Mouse (Mus musculus) limb, embryonic 14.5 days (tissue): Measurements from ENCODE around the gene Ccpg1os. TPM values are rescaled to one million over a fixed set of nuclear protein-coding genes. Genes with fewer than 3 reads are reported as not detected.

ENCODE experiments used
- ATAC-seq: fragments of 200-750 bp; cut with Nextera tagmentation; 2 replicates; pipeline ENCODE4 v1.8.0; 2017; ENCODE audit warnings: low read depth, moderate number of reproducible peaks, moderate TSS enrichment; ENCODE audit not compliant: low FRiP score
- DNase-seq: peaks from one replicate; pipeline ENCODE4 v3.0.0-alpha.2; 2015; ENCODE audit warnings: low spot score
- H3K27ac ChIP-seq: fragments of 300-500 bp; sonication (generic); replicated peaks from 2 replicates; pipeline ENCODE4 v1.5.1; 2014; ENCODE audit warnings: low read depth, mild to moderate bottlenecking, low read length, moderate library complexity, mixed read lengths
- H3K27me3 ChIP-seq: fragments of 300-500 bp; sonication (generic); 2 replicates; pipeline ENCODE4 v1.6.1; 2014; ENCODE audit warnings: low read length, mixed read lengths; ENCODE audit not compliant: control insufficient read depth, insufficient read depth
- H3K36me3 ChIP-seq: fragments of 300-500 bp; sonication (generic); 2 replicates; pipeline ENCODE4 v1.6.1; 2014; ENCODE audit warnings: mild to moderate bottlenecking, low read length, moderate library complexity, mixed read lengths; ENCODE audit not compliant: control insufficient read depth, insufficient read depth
- H3K4me1 ChIP-seq: fragments of 300-500 bp; sonication (generic); 2 replicates; pipeline ENCODE4 v1.6.1; 2014; ENCODE audit warnings: antibody characterized with exemption, low read length, mixed read lengths; ENCODE audit not compliant: control insufficient read depth, insufficient read depth
- H3K4me2 ChIP-seq: fragments of 300-500 bp; sonication (generic); replicated peaks from 2 replicates; pipeline ENCODE4 v1.6.1; 2014; ENCODE audit warnings: low read depth, mild to moderate bottlenecking, low read length, moderate library complexity; ENCODE audit not compliant: severe bottlenecking
- H3K4me3 ChIP-seq: fragments of 300-500 bp; sonication (generic); replicated peaks from 2 replicates; pipeline ENCODE4 v1.5.1; 2014; ENCODE audit warnings: low read length
- H3K9ac ChIP-seq: fragments of 300-500 bp; sonication (generic); 2 replicates; pipeline ENCODE4 v1.6.1; 2014; ENCODE audit warnings: mild to moderate bottlenecking, low read depth, low read length, moderate library complexity; ENCODE audit not compliant: severe bottlenecking
- H3K9me3 ChIP-seq: fragments of 300-500 bp; sonication (generic); 2 replicates; pipeline ENCODE4 v1.6.1; 2016; ENCODE audit warnings: low read length; ENCODE audit not compliant: control insufficient read depth
- POLR2A ChIP-seq: fragments of 200-500 bp; IDR thresholded peaks from 2 replicates; pipeline ENCODE4 v1.8.0; 2012; ENCODE audit warnings: inconsistent platforms, mild to moderate bottlenecking, moderate library complexity, borderline replicate concordance; ENCODE audit not compliant: insufficient read depth, insufficient read length; ENCODE audit errors: extremely low read depth
- WGBS: fragments of 180-500 bp; shearing (Covaris S2); extraction: QIAGEN DNeasy Blood & Tissue Kit; methylation state at CpG from one replicate; pipeline ENCODE4 v1.1.7; 2014; 5-methylcytosine and 5-hydroxymethylcytosine counted together
- polyA plus RNA-seq, 2 experiments: library from polyadenylated mRNA; depleted of rRNA in 1 of 2; stranded (reverse) in 1 of 2; unstranded in 1 of 2; fragments of >200 nt; fragmentation: Nextera tagmentation in 1 of 2; extraction: Ambion mirVana in 1 of 2; gene quantifications; 2 replicates each; pipeline versions ENCODE4 v1.2.1 to v1.2.3; 2012 to 2014

Gene Ccpg1os
- polyA plus RNA-seq, 2 experiments: 8.8 to 9.9 TPM

DNA sequence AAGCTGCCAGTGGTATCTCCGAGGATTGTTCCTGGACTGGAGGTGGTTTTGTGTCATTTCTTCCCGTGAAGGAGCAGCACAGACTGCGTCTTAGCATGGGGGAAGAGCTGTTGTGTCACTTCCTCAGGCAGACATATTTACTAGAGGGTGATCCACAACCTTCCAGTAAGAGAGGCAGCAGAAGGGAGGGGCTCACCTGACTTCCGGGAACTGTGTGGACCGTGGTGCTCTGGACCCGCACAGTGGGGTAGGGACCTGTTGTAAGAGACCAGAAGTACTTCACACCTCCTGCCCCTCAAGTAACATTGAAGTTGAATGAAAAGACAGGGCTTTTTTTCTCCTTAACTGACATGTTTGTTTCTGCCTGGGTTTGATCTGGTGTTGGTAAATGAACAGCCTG lies 19.9 kb upstream of the Ccpg1os start:
- H3K36me3 ChIP-seq: peaks cover 17% of the 10 kb centered on the region
- H3K9me3 ChIP-seq: no peaks in the 10 kb centered on the region
- 89% methylated on average over 6 of the region's 6 CpGs for WGBS
- DNase-seq (no peak), ATAC-seq (no peak)
- H3K4me1 ChIP-seq: no peaks in the 10 kb centered on the region
- no peak overlapping the region for H3K9ac ChIP-seq
- H3K4me3 ChIP-seq: no peak overlapping the region
- H3K27ac ChIP-seq: no peak overlapping the region
- H3K4me2 ChIP-seq: no peak overlapping the region
- TF ChIP-seq POLR2A: no peak
- no peaks in the 10 kb centered on the region for H3K27me3 ChIP-seq

DNA sequence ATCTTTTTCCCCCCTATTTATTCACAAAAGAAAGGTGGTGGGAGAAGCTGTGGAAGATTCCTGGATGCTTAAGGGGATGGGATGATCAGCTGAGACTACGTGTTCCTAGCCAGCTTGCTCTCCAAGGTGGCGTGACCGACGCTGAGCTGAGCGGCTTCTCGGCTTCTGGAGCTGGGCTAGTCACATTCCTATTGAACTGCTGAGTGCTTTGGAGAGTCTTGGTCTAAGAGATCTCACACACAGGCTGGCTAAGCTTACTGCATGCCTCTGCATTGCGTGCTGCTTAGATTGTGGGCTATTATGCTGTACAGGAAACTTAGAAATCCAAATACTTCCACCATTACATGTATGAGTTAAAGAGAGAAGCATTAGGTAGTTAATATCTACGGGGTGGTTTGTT lies 18.9 kb upstream of the Ccpg1os start:
- H3K4me3 ChIP-seq: no peak overlapping the region
- H3K9ac ChIP-seq: no peak overlapping the region
- 77% methylated on average over 8 of the region's 8 CpGs for WGBS
- H3K36me3 ChIP-seq: peaks cover 13% of the 10 kb centered on the region
- DNase-seq: no peak
- no peaks in the 10 kb centered on the region for H3K4me1 ChIP-seq
- ATAC-seq: no peak
- H3K27me3 ChIP-seq: no peaks in the 10 kb centered on the region
- no peak overlapping the region for H3K27ac ChIP-seq
- no peak for TF ChIP-seq POLR2A
- H3K9me3 ChIP-seq: no peaks in the 10 kb centered on the region
- no peak overlapping the region for H3K4me2 ChIP-seq

DNA sequence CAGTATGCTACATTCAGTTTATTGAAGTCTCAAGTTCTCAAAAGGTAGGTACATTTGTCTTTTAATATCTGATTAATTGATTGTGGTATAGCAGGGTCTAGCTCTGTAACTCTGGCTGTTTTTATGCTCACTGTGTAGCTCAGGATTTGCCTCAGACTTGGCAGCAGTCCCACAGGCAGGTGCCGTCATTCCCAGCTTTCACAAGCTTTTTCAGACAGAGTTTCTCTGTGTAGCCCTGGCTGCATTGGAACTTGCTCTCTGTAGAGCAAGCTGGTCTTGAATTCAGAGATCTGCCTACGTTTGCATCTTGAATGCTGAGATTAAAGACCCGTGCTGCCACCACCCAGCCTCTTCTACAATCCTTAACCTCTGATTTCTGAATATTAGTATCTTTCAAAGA lies 17.0 kb upstream of the Ccpg1os start:
- WGBS: 57% methylated on average over 3 of the region's 3 CpGs
- Histone ChIP-seq H3K36me3 (peaks cover 13% of the 10 kb centered on the region), H3K4me1 (no peaks in the 10 kb centered on the region), H3K9ac (no peak overlapping the region), H3K27ac (no peak overlapping the region), H3K4me2 (no peak overlapping the region), H3K9me3 (no peaks in the 10 kb centered on the region), H3K27me3 (no peaks in the 10 kb centered on the region), H3K4me3 (no peak overlapping the region)
- ATAC-seq (no peak), DNase-seq (no peak)
- TF ChIP-seq POLR2A: no peak

- Histone ChIP-seq H3K36me3 (peaks cover 9% of the 10 kb centered on the region), H3K4me1 (no peaks in the 10 kb centered on the region)
- ATAC-seq: no peak
Measured at GRCm38 (mm10) chr9:73001314-73002011, 16.3 kb upstream of the Ccpg1os start.

DNA sequence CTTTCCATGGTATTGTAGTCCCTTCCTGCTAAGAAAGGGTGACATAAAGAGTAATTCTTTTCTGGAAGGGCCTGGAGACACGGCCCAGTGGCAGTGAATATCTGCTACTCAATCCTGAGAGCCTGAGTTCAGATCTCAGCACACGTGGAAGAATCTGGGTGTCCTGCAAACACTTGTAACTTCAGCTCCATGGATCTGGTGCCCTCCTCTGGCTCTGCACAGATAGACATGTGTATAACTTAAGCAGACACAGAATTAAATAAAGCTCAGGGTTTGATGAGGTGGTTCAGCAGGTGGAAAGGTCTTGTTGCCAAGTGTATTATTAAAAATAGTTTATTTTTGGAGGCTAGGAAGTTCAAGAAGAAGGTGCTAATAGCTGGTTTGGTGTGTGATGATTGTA lies 15.3 kb upstream of the Ccpg1os start:
- no peak for ATAC-seq
- Histone ChIP-seq H3K4me2 (no peak overlapping the region), H3K9me3 (no peaks in the 10 kb centered on the region), H3K4me1 (no peaks in the 10 kb centered on the region), H3K27me3 (no peaks in the 10 kb centered on the region), H3K9ac (no peak overlapping the region), H3K4me3 (no peak overlapping the region), H3K27ac (no peak overlapping the region), H3K36me3 (peaks cover under 1% of the 10 kb centered on the region; the same call in 1 of the 2 replicates)
- no peak for DNase-seq
- TF ChIP-seq POLR2A: no peak
- 58% methylated on average over 2 of the region's 2 CpGs for WGBS

More at GRCm38 (mm10) chr9:73001314-73002011, 16.3 kb upstream of the Ccpg1os start:
- no peak for DNase-seq
- TF ChIP-seq POLR2A: no peak
- Histone ChIP-seq H3K27ac (no peak overlapping the region), H3K4me3 (no peak overlapping the region), H3K4me2 (no peak overlapping the region), H3K9me3 (no peaks in the 10 kb centered on the region), H3K27me3 (no peaks in the 10 kb centered on the region), H3K9ac (no peak overlapping the region)
- WGBS: 85% methylated on average over 13 of the region's 13 CpGs
